Mouse (Mus musculus) heart, adult 11 months (tissue): ENCODE measurements around the gene Atp13a1.

ENCODE experiments used
- DNase-seq: peaks from one replicate; pipeline ENCODE4 v3.0.0; 2022

Gene Atp13a1

DNA sequence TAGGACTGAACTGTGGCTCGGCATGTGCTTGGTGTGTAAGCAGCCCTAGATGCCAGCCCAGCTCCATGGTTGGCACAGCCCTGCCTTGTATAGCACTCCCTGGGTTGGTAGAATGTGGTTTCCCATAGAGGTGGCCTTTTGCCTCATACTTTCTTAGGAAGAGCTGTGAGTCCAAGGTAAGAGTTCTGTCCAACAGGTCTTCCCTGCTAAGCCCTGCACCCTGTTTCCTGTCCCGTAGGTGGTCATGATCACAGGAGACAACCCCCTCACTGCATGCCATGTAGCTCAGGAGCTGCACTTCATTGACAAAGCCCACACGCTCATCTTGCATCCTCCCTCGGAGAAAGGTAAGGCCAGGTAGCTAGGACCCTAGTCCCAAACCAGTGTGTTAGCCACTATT, 10.8 kb downstream of the Atp13a1 start:
- no peak for DNase-seq

DNA sequence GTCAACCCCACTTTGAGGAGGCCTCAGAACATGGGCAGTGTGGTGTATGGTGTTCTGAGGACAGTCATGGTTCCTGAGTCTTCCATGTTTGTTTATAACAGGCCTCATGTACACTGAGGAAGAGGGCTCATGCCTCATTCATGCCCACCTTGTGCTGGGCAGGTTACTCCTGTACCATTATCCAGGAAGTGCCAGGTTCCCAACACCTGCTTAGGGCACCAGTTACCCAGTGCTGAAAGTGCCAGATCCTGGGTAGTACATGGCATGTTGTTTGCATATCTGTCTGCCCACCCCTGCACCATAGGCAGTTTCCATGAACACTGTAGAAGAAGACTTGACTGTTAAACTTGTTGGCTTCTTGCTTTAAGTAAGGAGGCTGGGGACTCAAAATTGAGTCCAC, 11.3 kb downstream of the Atp13a1 start:
- peak; percentile 77 for DNase-seq

DNA sequence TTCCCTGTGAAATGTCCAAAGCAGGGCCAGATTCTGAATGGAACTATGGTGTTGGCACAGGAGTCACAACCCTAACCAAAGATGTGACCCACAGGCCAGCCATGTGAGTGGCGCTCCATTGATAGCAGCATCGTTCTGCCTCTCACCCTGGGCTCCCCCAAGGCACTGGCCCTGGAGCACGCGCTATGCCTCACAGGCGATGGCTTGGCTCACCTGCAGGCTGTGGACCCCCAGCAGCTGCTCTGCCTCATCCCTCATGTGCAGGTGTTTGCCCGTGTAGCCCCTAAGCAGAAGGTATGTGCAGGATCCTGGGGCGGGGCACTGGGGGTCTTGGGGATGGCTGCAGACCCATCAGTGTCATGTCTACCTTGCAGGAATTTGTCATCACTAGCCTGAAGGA, 12.4 kb downstream of the Atp13a1 start:
- DNase-seq: peak; percentile 85

DNA sequence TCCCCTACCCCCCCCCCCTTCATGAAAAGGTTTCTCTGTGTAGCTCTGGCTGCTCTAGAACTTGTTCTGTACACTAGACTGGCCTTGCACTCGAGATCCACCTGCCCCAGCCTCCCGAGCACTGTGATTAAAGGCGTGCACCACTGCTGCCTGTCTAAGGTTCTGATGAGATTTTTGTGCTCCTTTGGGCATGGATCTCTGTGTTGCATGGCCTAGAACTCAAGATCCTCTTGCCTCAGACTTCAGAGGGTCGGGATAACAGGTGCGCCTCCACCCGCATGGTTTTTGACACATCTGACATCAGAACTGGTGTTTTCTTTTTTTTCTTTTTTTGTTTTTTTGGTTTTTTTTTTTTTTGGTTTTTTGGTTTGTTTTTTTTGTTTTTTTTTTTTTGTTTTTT, 13.6 kb downstream of the Atp13a1 start:
- peak; percentile 56 for DNase-seq

DNA sequence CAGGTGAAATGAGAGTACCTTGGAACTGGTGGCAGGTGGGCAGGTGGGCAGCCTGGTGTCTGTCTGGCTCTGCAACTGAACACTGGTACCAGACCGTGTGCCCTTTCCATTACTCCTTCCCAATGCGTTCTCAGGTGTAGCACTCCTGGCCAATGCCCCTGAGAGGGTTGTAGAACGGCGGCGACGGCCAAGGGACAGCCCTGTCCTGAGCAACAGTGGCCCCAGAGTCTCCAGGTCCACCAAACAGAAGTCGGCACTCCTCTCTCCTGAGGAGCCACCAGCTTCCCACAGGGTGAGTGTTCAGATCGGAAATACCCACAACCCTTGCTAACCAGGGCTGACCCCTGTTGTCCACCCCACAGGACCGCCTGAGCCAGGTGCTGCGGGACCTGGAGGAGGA, 14.1 kb downstream of the Atp13a1 start:
- no peak for DNase-seq

DNA sequence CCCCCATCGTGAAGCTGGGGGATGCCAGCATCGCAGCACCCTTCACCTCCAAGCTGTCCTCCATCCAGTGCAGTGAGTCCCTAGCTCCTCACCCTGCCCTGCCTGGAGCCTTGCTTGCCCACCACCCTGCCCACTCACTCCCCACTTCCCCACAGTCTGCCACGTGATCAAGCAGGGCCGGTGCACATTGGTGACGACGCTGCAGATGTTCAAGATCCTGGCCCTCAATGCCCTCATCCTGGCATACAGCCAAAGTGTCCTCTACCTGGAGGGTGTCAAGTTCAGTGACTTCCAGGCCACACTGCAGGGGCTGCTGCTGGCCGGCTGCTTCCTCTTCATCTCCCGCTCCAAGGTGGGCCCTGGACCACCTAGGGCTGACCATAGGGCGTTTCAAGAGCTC, 14.5 kb downstream of the Atp13a1 start:
- peak; percentile 87 for DNase-seq

DNA sequence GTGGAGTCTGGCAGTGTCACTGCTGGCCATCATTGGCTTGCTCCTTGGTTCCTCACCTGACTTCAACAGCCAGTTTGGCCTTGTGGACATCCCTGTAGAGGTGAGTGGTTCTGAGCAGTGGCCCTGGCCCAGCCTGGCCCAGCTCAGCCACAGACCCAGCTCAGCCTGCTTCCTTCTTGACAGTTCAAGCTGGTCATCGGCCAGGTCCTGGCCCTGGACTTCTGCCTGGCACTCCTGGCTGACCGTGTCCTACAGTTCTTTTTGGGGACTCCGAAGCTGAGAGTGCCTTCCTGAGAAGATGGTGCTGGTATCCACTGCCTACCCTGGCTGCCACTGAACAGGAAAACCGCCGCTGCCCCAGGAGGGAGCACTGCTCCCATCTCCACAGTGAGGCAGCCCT, 16.3 kb downstream of the Atp13a1 start:
- peak; percentile 90 for DNase-seq

DNA sequence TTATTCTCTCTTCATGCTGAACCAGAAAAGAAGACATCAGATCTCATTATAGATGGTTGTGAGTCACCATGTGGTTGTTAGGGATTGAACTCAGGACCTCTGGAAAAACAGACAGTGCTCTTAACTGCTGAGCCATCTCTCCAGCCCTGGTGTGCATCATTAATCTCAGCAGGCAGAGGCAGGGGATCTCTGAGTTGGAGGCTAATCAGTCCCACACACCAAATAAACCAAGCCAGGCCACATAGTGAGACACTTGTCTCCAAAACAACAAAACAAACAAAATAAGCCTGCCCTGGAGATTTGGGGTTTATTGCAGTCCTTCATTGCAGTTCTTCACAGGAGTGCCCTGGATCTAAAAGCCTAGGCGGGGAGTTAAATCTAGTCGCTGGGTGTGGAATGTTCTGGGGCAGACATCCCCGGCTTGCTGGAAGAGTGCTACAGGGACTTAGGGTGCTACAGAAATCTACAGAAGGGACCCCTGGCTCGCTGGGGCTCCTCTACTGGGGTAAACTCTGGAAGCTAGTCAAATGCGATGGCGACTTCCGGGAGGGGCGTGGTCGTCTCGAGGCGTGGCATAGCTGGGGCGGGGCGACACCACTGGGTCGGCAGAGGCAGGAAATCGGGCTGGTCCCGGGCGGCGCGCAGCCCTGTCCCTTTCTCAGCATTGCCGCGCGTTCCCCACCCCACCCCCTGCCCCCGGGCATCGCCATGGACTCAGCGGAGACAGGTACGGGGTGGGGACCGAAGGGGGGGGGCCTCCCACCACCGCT, 17.3 kb downstream of the Atp13a1 start, which contains the start of gene Gmip:
TSS of gene Gmip (plus strand) at position 586 of the 770 bp plus-strand sequence.
- DNase-seq: peak; percentile 99

DNA sequence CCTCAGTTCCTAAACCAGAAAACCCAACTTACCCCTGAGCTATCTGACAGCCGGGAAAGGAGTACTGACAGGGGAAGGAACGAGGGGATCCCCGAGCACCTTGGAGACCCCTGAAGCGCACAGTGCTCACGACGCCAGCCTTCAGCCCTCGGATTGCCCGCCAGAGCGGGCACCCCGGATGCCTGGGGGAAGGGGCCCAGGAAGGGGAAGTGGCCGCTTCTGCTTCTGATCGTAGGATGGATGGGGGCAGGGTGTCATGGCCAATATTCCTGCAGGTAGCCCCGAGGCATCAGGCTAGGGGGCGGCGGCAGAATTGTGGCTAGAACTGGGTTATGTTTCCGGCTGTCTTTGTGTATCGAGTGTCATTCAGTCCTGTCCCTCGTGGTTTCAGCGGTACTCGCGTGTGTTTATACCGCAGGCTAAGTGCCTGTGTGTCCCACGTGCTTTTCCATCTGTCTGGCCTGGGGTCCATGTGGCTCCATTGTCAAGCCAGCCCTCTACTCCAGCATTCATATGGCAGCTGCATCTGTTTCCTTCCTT, 18.0 kb downstream of the Atp13a1 start:
- DNase-seq: peak; percentile 95

DNA sequence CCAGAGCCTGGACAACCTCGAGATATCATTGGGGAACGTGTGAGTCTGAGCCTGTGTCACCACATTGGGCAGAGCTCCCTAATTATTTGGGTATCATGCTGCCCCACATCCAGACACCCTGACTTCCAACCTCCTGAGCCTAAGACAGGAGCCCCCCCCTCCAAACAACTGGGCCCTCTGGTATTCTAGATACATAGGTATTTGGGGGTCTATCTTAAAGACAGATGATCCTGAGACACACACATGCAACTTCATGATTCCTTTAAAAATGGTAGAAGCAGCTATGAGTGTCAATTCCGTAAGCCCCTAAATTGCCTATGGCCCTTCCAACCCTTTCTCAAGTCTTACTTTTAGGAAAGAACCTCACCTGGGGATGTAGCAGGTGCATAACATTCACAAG, 18.9 kb downstream of the Atp13a1 start:
- peak; percentile 83 for DNase-seq

DNA sequence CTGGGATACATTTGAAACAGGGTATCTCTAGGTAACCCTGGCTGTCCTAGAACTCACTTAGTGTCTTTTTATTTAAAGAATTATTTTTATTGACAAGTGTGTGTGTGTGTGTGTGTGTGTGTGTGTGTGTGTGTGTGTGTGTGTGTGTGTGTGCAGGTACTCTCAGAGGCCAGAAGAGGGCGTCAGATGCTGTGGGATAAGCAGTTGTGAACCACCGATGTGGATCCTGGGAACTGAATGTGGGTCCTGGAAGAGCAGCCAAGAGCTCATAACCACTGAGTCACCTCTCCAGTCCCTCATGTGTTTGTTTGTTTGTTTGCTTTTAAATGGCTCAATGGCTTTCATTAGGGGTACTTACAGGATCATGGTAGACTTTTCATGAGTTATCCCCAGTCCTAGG, 23.9 kb downstream of the Atp13a1 start:
- no peak for DNase-seq

DNA sequence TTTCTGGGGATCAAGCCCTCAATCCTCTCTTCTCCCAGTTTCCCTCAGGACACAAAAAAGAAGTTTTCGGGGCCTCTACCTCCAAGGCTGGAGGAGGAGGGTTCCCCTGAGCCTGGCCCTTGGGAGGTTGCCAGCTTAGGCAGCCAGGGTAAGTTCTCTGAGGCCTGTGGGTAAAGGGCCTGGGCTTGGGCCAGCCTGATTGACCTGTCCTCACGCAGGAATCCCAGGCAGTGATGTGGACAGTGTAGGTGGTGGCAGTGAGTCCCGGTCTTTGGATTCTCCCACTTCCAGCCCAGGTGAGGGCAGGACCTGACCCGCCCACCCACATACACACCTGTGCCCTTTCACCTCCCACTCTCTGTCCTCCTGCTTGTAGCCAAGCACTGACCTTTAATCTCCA, 24.4 kb downstream of the Atp13a1 start:
- DNase-seq: no peak

DNA sequence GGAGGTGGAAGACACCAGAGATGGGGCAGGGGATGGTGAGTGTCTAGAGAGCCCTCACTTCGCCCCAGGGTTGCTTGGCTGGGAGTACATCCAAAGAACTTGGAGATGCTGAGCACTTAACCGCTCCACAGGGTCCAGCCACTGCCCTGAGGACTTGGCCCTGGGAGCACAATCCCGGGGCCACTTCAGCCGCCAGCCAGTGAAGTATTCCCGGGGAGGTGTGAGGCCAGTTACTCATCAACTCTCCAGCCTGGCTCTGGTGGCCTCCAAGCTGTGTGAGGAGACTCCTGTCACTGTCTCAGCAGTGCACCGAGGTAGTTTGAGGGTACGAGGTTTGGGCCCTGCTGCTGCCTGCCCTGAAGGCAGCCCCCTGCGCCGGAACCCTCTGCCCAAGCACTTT, 29.5 kb downstream of the Atp13a1 start:
- no peak for DNase-seq

DNA sequence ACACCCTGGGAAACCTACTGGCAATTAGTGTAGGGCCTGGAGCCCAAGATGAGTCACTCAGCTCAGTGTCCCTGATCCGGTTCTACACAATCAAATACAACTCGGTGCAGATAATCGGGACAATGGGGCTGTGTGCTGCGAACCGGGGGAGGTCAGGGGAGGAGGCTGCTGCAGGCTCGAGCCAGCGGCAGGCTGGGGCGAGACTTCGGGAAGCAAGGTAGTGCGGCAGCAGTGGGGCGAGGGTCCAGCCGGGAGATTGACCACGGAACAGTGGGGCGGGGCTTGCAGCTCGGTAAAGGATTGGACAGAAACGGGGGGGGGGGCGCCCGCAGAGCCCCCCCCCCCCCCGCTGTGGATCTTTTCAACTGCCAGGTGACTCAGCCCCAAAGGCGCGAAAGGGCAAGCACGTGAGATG, 31.0 kb downstream of the Atp13a1 start:
- no peak for DNase-seq

DNA sequence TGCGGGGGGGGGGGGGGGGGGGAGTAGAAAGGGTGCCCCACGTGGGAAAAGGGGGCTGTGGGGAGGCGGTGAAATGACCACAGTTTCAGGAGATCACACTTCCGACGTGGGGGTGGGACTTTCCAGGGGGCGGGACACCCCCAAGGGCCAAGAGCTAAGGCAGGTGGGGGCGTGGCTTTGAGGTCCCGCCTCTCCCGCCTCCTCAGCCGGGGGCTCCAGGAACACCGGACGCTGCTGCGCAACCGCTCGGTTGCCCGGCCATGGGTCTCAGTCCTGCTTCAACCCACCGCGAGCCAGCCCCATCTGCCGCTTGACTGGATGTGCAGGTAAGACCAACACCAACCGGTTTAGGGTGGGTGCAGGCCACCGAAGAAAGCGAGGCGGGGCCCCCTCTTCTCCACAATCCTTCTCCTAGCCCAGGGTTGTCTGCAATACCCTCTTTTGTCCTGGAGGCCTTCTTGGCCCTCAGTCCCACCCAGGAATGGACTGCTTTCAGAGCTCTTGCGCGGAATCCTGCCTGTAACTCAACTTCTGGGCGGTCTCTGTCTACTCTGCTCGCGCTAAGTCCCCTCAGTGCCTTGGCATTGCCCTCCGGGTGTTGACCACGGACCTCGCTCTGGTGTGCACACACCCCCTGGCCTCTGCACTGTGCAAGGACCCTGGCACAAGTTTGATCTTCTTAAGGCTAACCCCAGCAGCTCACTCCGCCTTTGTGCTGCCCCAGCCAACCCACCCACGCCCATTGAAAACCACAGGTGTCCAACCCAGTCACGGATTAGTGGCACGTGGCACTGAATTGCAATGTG, 31.6 kb downstream of the Atp13a1 start, which contains the start of gene Lpar2:
TSS of gene Lpar2 (plus strand) at position 44 of the 806 bp plus-strand sequence.
- DNase-seq: peak; percentile 94

DNA sequence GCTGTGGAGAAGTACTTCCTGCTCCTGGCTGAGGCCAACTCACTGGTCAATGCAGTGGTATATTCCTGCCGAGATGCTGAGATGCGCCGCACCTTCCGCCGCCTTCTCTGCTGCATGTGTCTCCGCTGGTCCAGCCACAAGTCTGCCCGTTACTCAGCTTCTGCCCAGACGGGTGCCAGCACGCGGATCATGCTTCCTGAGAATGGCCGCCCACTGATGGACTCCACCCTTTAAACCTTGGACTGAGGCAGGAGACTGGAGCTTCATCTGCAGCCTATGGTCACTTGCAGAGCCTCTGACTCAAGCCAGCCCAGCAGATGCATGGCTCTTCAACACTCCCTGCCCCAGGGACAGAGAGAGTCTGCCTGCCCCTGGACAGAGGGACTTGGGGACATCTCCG, 35.4 kb downstream of the Atp13a1 start:
- no peak for DNase-seq

DNA sequence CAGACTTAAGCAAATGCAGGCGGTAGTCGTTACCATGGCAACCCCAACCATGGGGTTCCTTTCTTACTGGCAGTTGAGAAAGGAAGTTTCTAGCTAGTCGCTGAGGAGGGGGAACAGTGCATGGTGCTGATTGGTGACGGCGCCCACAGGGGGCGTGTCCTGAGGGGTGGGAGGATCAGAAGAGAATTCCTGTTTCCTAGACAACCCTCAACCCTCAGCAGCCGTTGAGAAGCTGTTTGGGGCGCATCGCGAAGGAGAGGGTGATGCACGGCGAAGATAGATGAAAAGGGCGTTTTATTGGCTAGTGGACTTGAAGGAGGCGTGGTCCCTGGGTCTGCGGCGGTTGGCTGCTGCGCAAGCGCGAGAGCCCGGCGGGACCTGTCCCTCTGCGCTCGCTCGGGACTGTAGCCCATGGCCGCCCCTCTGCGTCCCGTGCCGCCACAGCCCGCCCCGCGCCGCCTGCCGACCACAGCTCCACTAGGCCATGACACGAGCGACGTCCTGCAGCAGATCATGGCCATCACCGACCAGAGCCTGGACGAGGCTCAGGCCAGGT, 41.4 kb downstream of the Atp13a1 start, which contains the start of gene Pbx4:
TSS of gene Pbx4 (plus strand) at position 194 of the 556 bp plus-strand sequence.
- DNase-seq: peak; percentile 99

DNA sequence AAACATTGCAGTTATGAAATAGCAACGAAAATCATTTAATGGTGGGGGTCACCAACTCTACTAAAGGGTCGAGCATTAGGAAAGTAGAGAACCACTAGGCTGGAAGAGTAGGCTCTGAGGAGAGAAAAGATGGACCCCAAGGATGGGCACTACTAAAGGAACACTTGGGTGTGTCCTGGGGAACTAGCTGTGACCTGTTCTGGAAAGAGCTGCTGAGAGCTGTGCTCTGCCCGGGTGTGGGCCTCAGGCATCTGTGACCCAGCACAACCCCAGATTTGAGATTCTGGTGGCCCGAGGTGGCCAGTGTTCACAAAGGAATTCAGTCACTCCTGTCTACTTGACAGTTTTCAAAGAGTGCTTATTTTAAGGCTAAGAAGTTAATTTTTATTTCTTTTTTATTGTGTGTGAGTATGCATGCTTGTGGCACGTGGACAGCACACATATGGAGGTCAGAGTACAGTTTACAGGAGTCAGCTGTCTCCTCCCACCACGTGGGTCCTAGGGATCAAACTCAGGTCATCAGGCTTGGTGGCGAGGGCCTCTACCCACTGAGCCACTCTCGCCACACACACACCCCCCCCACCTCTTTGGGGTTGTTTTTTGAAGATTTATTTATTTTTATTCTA, 46.2 kb downstream of the Atp13a1 start:
- no peak for DNase-seq

DNA sequence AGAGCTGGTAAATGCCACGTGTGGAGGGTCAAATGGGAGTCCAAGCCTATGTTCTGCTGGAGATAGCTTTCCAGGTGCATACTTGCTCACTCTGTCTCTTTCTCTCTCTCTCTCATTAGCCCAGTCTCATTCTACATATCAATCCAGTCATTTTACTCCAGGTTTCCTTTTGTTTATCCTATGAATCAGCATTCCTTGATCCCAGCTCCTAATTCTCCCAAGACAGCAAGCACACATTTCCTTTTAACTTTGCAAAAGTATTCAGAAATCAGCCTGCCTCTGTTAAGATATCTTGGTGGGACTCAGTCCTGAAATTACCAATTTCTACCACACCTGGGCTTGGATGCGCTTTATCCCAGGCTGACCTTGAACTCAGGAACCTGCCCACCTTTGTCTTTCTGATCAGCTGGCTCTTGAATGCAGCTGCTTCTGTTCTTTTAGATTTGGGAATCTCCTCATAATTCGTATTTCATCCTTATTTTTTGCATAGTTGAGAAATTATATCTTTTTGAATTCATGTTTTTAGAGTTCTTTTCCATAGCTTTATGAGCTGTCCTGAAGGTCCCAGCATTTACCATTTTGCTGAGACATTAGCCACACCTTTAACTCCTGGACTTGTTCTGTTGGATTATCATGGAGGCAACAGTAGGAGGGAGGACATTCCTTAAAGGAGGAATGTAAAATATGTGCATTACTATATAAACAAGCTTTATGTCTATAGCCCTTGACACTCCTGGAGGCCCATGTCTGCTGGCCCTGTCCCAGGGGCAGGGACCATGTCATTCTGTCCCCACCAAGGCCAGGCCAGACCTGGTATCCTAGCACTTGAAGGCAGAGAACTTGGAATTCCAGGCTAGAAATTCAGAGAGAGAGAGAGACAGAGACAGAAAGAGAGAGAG, 56.5 kb downstream of the Atp13a1 start:
- DNase-seq: no peak

DNA sequence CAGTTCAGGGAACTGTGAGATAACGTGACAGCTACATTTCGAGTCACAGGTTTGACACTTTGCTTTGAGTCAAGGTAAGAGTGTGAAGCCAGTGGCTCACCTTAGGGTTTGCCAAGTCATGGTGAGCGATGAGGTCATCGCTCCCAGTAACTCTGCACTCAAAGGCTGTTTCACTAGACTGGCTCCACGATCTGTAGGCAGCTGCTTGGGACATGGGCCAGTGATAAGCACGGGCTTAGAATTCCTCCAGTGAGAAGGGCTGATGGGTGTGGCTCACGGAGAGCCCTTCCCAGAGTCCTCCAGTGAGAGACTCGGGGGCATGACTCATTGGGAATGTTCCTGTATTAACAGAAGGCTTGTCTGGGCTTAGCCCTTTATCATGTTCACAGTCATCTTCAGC, 58.0 kb downstream of the Atp13a1 start:
- peak; percentile 97 for DNase-seq

DNA sequence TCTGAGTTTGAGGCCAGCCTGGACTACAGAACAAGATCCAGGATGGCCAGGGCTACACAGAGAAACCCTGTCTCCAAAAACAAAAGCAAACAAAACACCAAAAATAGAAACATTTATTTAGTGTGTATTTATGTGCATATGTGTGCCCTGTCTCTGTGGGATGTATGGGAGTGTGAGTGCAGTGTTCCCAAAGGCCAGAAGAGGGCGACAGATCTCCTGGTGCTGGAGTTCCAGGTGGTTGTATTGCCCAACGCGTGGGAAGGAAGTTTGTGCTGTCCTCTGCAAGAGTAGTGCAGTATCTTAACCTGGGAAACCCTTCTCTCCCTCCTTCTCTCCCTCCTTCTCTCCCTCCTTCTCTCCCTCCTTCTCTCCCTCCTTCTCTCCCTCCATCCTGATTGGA, 58.9 kb downstream of the Atp13a1 start:
- DNase-seq: no peak
